Mouse (Mus musculus) urinary bladder, postnatal 0 days (tissue): ENCODE data around the gene Rxrb. TPM values are rescaled to one million over a fixed set of nuclear protein-coding genes. Genes with fewer than 3 reads are reported as not detected.

ENCODE experiments used
- microRNA counts: library from miRNA; unstranded; fragments of <30 nt; microRNA quantifications from one replicate; lab custom pipeline; 2016
- microRNA-seq: library from miRNA; unstranded; fragments of <30 nt; microRNA quantifications from one replicate; pipeline ENCODE4, GENCODE M21; 2016
- polyA plus RNA-seq: library from polyadenylated mRNA; unstranded; fragments of >200 nt; fragmentation: Nextera tagmentation; extraction: Ambion mirVana; gene quantifications from 2 replicates; pipeline ENCODE4 v1.2.1, GENCODE M21; 2015

Gene Rxrb
- polyA plus RNA-seq = 22.6 and 25.7 TPM in 2 replicates

DNA sequence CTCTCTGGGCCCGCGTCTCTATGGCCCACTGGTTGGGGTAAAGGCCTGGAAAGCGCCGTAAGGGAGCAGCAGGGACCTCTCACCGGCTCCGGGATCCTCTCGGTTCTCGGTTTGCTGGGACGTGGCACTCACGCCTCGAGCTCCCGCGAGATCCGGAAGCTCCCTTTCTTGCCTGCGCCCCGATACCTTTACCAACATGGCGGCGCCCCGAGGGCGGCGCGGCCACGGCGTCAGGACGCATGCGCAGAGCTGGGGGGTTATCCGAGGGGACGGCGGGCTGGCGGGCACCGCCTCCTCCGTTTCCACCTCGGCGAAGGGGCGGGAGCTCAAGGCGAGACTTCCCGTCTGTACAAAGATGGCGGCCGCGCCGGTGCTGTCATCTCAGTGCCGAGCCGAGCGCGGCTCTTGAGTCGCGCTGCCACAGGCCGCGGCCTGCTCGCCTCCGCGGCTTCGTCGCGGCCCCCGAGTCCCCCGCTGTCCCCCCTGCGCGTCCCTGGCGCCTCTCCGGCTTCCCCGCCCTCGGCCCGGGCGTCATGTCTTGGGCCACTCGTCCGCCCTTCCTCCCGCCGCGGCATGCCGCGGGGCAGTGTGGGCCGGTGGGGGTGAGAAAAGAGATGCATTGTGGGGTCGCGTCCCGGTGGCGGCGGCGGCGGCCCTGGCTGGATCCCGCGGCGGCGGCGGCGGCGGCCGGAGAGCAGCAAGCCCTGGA lies at the start of gene Rxrb, which contains the start of gene Slc39a7:
Gene Rxrb, plus strand, starts transcription at position 348 of the 709 bp plus-strand sequence.
Gene Slc39a7, minus strand, starts transcription at position 218 of the 709 bp plus-strand sequence.

GRCm38 (mm10) chr17:34000150-34000537 lies 31.5 kb upstream of the Rxrb start, which contains the start of gene H2-K1:
Gene H2-K1 (minus strand): TSS chr17:34000347.

GRCm38 (mm10) chr17:34024317-34024821 lies 7.2 kb upstream of the Rxrb start, which contains the start of gene Ring1:
Gene Ring1 (minus strand): TSS chr17:34024680.

GRCm38 (mm10) chr17:34027656-34028223 lies 3.9 kb upstream of the Rxrb start, which contains the start of gene H2-Ke6:
Gene H2-Ke6 (minus strand): TSS chr17:34028060.

GRCm38 (mm10) chr17:34038878-34039561 lies 7.4 kb downstream of the Rxrb start, which contains the start of gene Col11a2:
Gene Col11a2 (plus strand): TSS chr17:34039437.

MicroRNAs within 50 kb of the gene (microRNA counts, 519-probe panel; counts per million panel counts)
- not detected for microRNA mmu-miR-219 (lab: Ali Mortazavi, UCI)

Small RNAs within 50 kb of the gene (microRNA-seq; reads per million reads assigned to microRNA genes)
- gene Mir219a-1 (not detected), gene Mir219c (not detected)

Other genes starting within 250 kb of the Rxrb start
- 32.3 and 36.8 TPM in 2 replicates for gene Angptl4, start 250.0 kb upstream of the Rxrb start, polyA plus RNA-seq
- gene Kank3, start 221.3 kb upstream of the Rxrb start, polyA plus RNA-seq = 21.2 and 23.5 TPM in 2 replicates
- 778 and 855 TPM in 2 replicates for gene Rps28, start 207.2 kb upstream of the Rxrb start, polyA plus RNA-seq
- gene Ndufa7, start 207.2 kb upstream of the Rxrb start, polyA plus RNA-seq = 513 and 574 TPM in 2 replicates
- 22.6 and 27.1 TPM in 2 replicates for gene Cd320, start 188.7 kb upstream of the Rxrb start, polyA plus RNA-seq
- gene Gm7029, start 158.0 kb upstream of the Rxrb start, polyA plus RNA-seq = not detected in 2 replicates
- gene Kifc1, start 141.2 kb upstream of the Rxrb start, polyA plus RNA-seq = 1.3 and 1.9 TPM in 2 replicates
- 0.20 and 0.88 TPM in 2 replicates for gene Platr17, start 126.7 kb upstream of the Rxrb start, polyA plus RNA-seq
- 23.1 and 26.3 TPM in 2 replicates for gene Daxx, start 122.4 kb upstream of the Rxrb start, polyA plus RNA-seq
- 68.1 and 71.1 TPM in 2 replicates for gene Tapbp, start 115.9 kb upstream of the Rxrb start, polyA plus RNA-seq
- 12.5 and 13.1 TPM in 2 replicates for gene Zbtb22, start 115.9 kb upstream of the Rxrb start, polyA plus RNA-seq
- gene Rgl2, start 102.3 kb upstream of the Rxrb start, polyA plus RNA-seq = 23.8 and 27.2 TPM in 2 replicates
- gene Pfdn6, start 91.5 kb upstream of the Rxrb start, polyA plus RNA-seq = 93.9 and 108 TPM in 2 replicates
- gene Wdr46, start 91.2 kb upstream of the Rxrb start, polyA plus RNA-seq = 18.0 and 19.4 TPM in 2 replicates
- 6.4 and 6.7 TPM in 2 replicates for gene B3galt4, start 80.3 kb upstream of the Rxrb start, polyA plus RNA-seq
- gene Vps52, start 76.0 kb upstream of the Rxrb start, polyA plus RNA-seq = 28.7 and 29.0 TPM in 2 replicates
- gene Rps18, start 75.8 kb upstream of the Rxrb start, polyA plus RNA-seq = 1,535 and 1,858 TPM in 2 replicates
- 97.3 and 136 TPM in 2 replicates for gene H2-K1, start 31.5 kb upstream of the Rxrb start, polyA plus RNA-seq
- 12.7 and 13.4 TPM in 2 replicates for gene Ring1, start 7.1 kb upstream of the Rxrb start, polyA plus RNA-seq
- gene H2-Ke6, start 3.8 kb upstream of the Rxrb start, polyA plus RNA-seq = 39.1 and 39.5 TPM in 2 replicates
- gene Slc39a7, start 130 bp upstream of the Rxrb start, polyA plus RNA-seq = 139 and 141 TPM in 2 replicates
- gene Col11a2, start 7.6 kb downstream of the Rxrb start, polyA plus RNA-seq = 0.26 and 0.34 TPM in 2 replicates
- 0.24 TPM in 1 of 2 replicates, not detected in the other for gene H2-Oa, start 60.5 kb downstream of the Rxrb start, polyA plus RNA-seq
- 5.8 and 8.1 TPM in 2 replicates for gene H2-DMa, start 87.7 kb downstream of the Rxrb start, polyA plus RNA-seq
- gene Brd2, start 90.8 kb downstream of the Rxrb start, polyA plus RNA-seq = 53.0 and 53.2 TPM in 2 replicates
- 0.13 TPM in 1 of 2 replicates, not detected in the other for gene H2-DMb2, start 111.5 kb downstream of the Rxrb start, polyA plus RNA-seq
- 1.5 and 2.6 TPM in 2 replicates for gene H2-DMb1, start 121.3 kb downstream of the Rxrb start, polyA plus RNA-seq
- 20.0 and 21.3 TPM in 2 replicates for gene Tap1, start 155.7 kb downstream of the Rxrb start, polyA plus RNA-seq
- gene Psmb9, start 156.0 kb downstream of the Rxrb start, polyA plus RNA-seq = 8.6 and 8.7 TPM in 2 replicates
- 24.2 and 30.5 TPM in 2 replicates for gene Psmb8, start 165.9 kb downstream of the Rxrb start, polyA plus RNA-seq
- 9.6 and 12.5 TPM in 2 replicates for gene Tap2, start 171.7 kb downstream of the Rxrb start, polyA plus RNA-seq
- 0.14 and 0.29 TPM in 2 replicates for gene H2-Ob, start 207.1 kb downstream of the Rxrb start, polyA plus RNA-seq
- 5.8 and 6.3 TPM in 2 replicates for gene H2-Ab1, start 225.9 kb downstream of the Rxrb start, polyA plus RNA-seq